In the genomic region with DNA sequence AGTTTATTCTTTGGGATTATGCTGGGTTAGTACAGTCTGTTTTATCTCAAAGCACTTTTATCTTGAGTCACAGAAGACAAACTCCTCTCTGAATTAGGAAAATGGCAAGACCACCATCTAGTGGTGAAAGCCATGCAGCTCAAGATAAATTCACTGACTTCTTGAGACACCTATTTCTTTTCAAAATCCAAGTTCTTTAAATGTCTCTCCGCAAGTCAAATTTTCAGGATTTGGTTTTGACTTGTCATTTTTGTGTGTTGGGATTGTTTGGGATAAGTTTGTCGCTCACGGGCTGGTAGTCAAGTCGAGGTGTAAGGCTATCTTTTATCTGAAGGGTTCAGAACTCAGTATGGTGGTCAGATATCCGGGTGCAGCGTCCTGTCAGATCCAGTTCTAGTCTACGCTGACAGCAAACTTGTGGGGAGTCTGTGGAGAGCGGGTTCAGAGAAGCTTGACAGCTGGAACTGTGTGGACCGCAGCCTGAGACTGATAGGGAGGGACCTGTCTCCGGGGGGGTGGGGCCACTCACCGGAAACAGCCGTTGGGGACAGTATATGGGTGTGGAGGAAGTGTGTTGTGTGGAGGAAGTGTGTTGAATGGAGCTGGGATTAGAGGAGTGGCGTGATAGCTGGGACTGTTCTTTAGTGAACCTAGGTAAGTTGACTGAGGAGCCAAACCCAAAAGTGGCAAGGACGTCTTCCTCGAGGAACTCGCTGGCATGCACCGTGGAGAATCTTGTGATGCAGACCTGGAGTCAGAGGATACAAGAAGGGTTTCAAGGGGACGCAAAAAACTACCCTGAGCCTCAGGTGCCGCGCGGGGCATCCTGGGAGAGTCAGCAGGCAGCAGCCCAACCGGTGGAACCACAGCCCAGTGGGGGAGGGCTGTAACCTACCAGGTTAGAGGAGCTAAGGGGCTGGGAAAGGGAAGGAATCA, we compare ENCODE assay signal across 8 mouse cellular contexts. TPM values are rescaled to one million over a fixed set of nuclear protein-coding genes. Genes with fewer than 3 reads are reported as not detected.
DNase-seq lines count a peak whose midpoint lies in the region; ATAC-seq and TF ChIP-seq lines count a peak whose summit lies in the region.

A gene (plus strand): TSS at position 564 of the 936 bp plus-strand sequence.

- H3K36me3 ChIP-seq in C2C12 (ENCODE audit: control insufficient read depth, insufficient read depth) = no peaks in the 10 kb centered on the region
- H3K36me3 ChIP-seq in embryonic facial prominence, embryonic 15.5 days = no peaks in the 10 kb centered on the region
- H3K36me3 ChIP-seq in heart, embryonic 10.5 days = no peaks in the 10 kb centered on the region
- H3K36me3 ChIP-seq in kidney, embryonic 14.5 days (ENCODE audit: control insufficient read depth, insufficient read depth, low read length) = no peaks in the 10 kb centered on the region
- no peaks in the 10 kb centered on the region for H3K36me3 ChIP-seq in limb, embryonic 14.5 days (ENCODE audit: control insufficient read depth, insufficient read depth, low read length)
- no peaks in the 10 kb centered on the region for H3K36me3 ChIP-seq in midbrain, embryonic 16.5 days (ENCODE audit: control insufficient read depth, insufficient read depth, low read length)
- H3K36me3 ChIP-seq in spleen, adult 2 months (ENCODE audit: control insufficient read depth, insufficient read depth, low read length) = no peaks in the 10 kb centered on the region

- H3K4me3 ChIP-seq in C2C12 (ENCODE audit: insufficient read depth, poor library complexity, severe bottlenecking) = peak within 1 kb of the TSS; percentile 38
- peak within 1 kb of the TSS; percentile 68 for H3K4me3 ChIP-seq in bone marrow macrophage, adult 2 months (ENCODE audit: insufficient read depth, low read length)
- H3K4me3 ChIP-seq in embryonic facial prominence, embryonic 15.5 days (replicated peaks) = peak within 1 kb of the TSS; percentile 48
- peak within 1 kb of the TSS; percentile 67 for H3K4me3 ChIP-seq in heart, embryonic 10.5 days
- H3K4me3 ChIP-seq in kidney, embryonic 14.5 days (ENCODE audit: low read length) = peak within 1 kb of the TSS; percentile 54
- peak within 1 kb of the TSS; percentile 44 for H3K4me3 ChIP-seq in limb, embryonic 14.5 days (replicated peaks; ENCODE audit: low read length)
- H3K4me3 ChIP-seq in midbrain, embryonic 16.5 days (ENCODE audit: low read depth, low read length) = peak within 1 kb of the TSS; percentile 53
- peak within 1 kb of the TSS; percentile 62 for H3K4me3 ChIP-seq in spleen, adult 2 months (ENCODE audit: extremely low read depth, insufficient read depth, insufficient read length)

- 1% methylated on average over 22 of the region's 22 CpGs for WGBS in embryonic facial prominence, embryonic 15.5 days
- under 1% methylated on average over 22 of the region's 22 CpGs for WGBS in heart, embryonic 10.5 days
- WGBS in kidney, embryonic 14.5 days = under 1% methylated on average over 22 of the region's 22 CpGs
- under 1% methylated on average over 22 of the region's 22 CpGs for WGBS in limb, embryonic 14.5 days
- under 1% methylated on average over 22 of the region's 22 CpGs for WGBS in midbrain, embryonic 16.5 days
- 1% methylated on average over 22 of the region's 22 CpGs for WGBS in spleen, adult 2 months

- H3K9me3 ChIP-seq in embryonic facial prominence, embryonic 15.5 days (replicated peaks) = no peaks in the 10 kb centered on the region
- H3K9me3 ChIP-seq in heart, embryonic 10.5 days = no peaks in the 10 kb centered on the region
- no peaks in the 10 kb centered on the region for H3K9me3 ChIP-seq in kidney, embryonic 14.5 days (ENCODE audit: control insufficient read depth, low read length)
- no peaks in the 10 kb centered on the region for H3K9me3 ChIP-seq in limb, embryonic 14.5 days (ENCODE audit: control insufficient read depth, low read length)
- H3K9me3 ChIP-seq in midbrain, embryonic 16.5 days (replicated peaks; ENCODE audit: control insufficient read depth, low read length, poor library complexity, severe bottlenecking) = no peaks in the 10 kb centered on the region

- H3K79me2 ChIP-seq in C2C12 (ENCODE audit: control insufficient read depth, insufficient read depth) = no peaks in the 10 kb centered on the region

- peak within 1 kb of the TSS; percentile 84 for H3K4me2 ChIP-seq in embryonic facial prominence, embryonic 15.5 days (replicated peaks)
- H3K4me2 ChIP-seq in kidney, embryonic 14.5 days (replicated peaks; ENCODE audit: low read depth, low read length) = peak within 1 kb of the TSS; percentile 84
- H3K4me2 ChIP-seq in limb, embryonic 14.5 days (replicated peaks; ENCODE audit: low read depth, low read length, severe bottlenecking) = peak within 1 kb of the TSS; percentile 89
- peak within 1 kb of the TSS; percentile 94 for H3K4me2 ChIP-seq in midbrain, embryonic 16.5 days (ENCODE audit: low read length)

- no peak for TF ChIP-seq POLR2A in bone marrow macrophage, adult 2 months (IDR thresholded peaks at IDR 0.05; ENCODE audit: borderline replicate concordance, low read depth, low read length)
- TF ChIP-seq POLR2A in limb, embryonic 14.5 days (IDR thresholded peaks at IDR 0.05; ENCODE audit: borderline replicate concordance, extremely low read depth, insufficient read depth, insufficient read length) = no peak
- peak; percentile 16; the same call in 1 of the 2 replicates for TF ChIP-seq POLR2A in spleen, adult 2 months (IDR thresholded peaks at IDR 0.05; ENCODE audit: low read depth, low read length)

- peak; percentile 91 for DNase-seq in heart, embryonic 10.5 days (ENCODE audit: low spot score)
- DNase-seq in limb, embryonic 14.5 days (ENCODE audit: low spot score) = peak; percentile 75
- peak; percentile 54 to 69 for DNase-seq in spleen, adult 2 months (ENCODE audit: low read depth in 1 of 2, low spot score in 2 of 2)

- H3K27ac ChIP-seq in bone marrow macrophage, adult 2 months (ENCODE audit: insufficient read depth, low read depth, low read length) = peak within 1 kb of the TSS; percentile 67
- H3K27ac ChIP-seq in embryonic facial prominence, embryonic 15.5 days (replicated peaks) = peak within 1 kb of the TSS; percentile 83
- H3K27ac ChIP-seq in heart, embryonic 10.5 days = peak within 1 kb of the TSS; percentile 89
- H3K27ac ChIP-seq in kidney, embryonic 14.5 days (ENCODE audit: low read depth, low read length) = peak within 1 kb of the TSS; percentile 78
- H3K27ac ChIP-seq in limb, embryonic 14.5 days (replicated peaks; ENCODE audit: low read depth, low read length) = peak within 1 kb of the TSS; percentile 44
- peak within 1 kb of the TSS; percentile 69 for H3K27ac ChIP-seq in midbrain, embryonic 16.5 days (ENCODE audit: low read length)
- peak within 1 kb of the TSS; percentile 67 for H3K27ac ChIP-seq in spleen, adult 2 months (ENCODE audit: insufficient read depth, low read length)

- no peaks in the 10 kb centered on the region for H3K27me3 ChIP-seq in C2C12 (ENCODE audit: control insufficient read depth, insufficient read depth, insufficient read length)
- no peaks in the 10 kb centered on the region for H3K27me3 ChIP-seq in embryonic facial prominence, embryonic 15.5 days
- H3K27me3 ChIP-seq in heart, embryonic 10.5 days (ENCODE audit: insufficient read depth, poor library complexity, severe bottlenecking) = no peaks in the 10 kb centered on the region
- H3K27me3 ChIP-seq in kidney, embryonic 14.5 days (ENCODE audit: control insufficient read depth, insufficient read depth, low read length) = no peaks in the 10 kb centered on the region
- H3K27me3 ChIP-seq in limb, embryonic 14.5 days (ENCODE audit: control insufficient read depth, insufficient read depth, low read length) = no peaks in the 10 kb centered on the region
- H3K27me3 ChIP-seq in midbrain, embryonic 16.5 days (ENCODE audit: control insufficient read depth, insufficient read depth, low read depth, low read length) = no peaks in the 10 kb centered on the region
- no peaks in the 10 kb centered on the region for H3K27me3 ChIP-seq in spleen, adult 2 months (ENCODE audit: control insufficient read depth, insufficient read depth, low read length)

- H3K79me3 ChIP-seq in C2C12 (ENCODE audit: low read depth) = peaks cover 2% of the 10 kb centered on the region

- no peak for TF ChIP-seq CTCF in C2C12 (IDR thresholded peaks at IDR 0.05; ENCODE audit: control insufficient read depth, insufficient read depth, insufficient read length)
- TF ChIP-seq CTCF in bone marrow macrophage, adult 2 months (IDR thresholded peaks at IDR 0.05; ENCODE audit: low read depth, low read length) = no peak
- no peak for TF ChIP-seq CTCF in spleen, adult 2 months (IDR thresholded peaks at IDR 0.05; ENCODE audit: extremely low read depth, insufficient read depth, insufficient read length, insufficient replicate concordance)

- peak within 1 kb of the TSS; percentile 26; the same call in 1 of the 2 replicates for H3K9ac ChIP-seq in embryonic facial prominence, embryonic 15.5 days
- H3K9ac ChIP-seq in kidney, embryonic 14.5 days (ENCODE audit: low read depth, low read length) = peak within 1 kb of the TSS; percentile 53; the same call in 1 of the 2 replicates
- peak within 1 kb of the TSS; percentile 60 for H3K9ac ChIP-seq in limb, embryonic 14.5 days (ENCODE audit: low read depth, low read length, severe bottlenecking)
- H3K9ac ChIP-seq in midbrain, embryonic 16.5 days (ENCODE audit: low read depth, low read length) = peak within 1 kb of the TSS; percentile 73

- H3ac ChIP-seq in C2C12 (ENCODE audit: control insufficient read depth, insufficient read length, low read depth) = peak within 1 kb of the TSS; percentile 70

- H3K4me1 ChIP-seq in bone marrow macrophage, adult 2 months (ENCODE audit: control insufficient read depth, insufficient read depth, low read length) = peaks cover 5% of the 10 kb centered on the region
- no peaks in the 10 kb centered on the region for H3K4me1 ChIP-seq in embryonic facial prominence, embryonic 15.5 days
- peaks cover 6% of the 10 kb centered on the region for H3K4me1 ChIP-seq in heart, embryonic 10.5 days
- no peaks in the 10 kb centered on the region for H3K4me1 ChIP-seq in kidney, embryonic 14.5 days (ENCODE audit: control insufficient read depth, insufficient read depth, low read length)
- H3K4me1 ChIP-seq in limb, embryonic 14.5 days (ENCODE audit: control insufficient read depth, insufficient read depth, low read length) = peaks cover 2% of the 10 kb centered on the region; the same call in 1 of the 2 replicates
- H3K4me1 ChIP-seq in midbrain, embryonic 16.5 days (ENCODE audit: control insufficient read depth, insufficient read depth, low read length) = peaks cover 6% of the 10 kb centered on the region
- peaks cover 3% of the 10 kb centered on the region; the same call in 1 of the 2 replicates for H3K4me1 ChIP-seq in spleen, adult 2 months (ENCODE audit: control insufficient read depth, insufficient read depth, insufficient read length)

- peak; percentile 96 for ATAC-seq in embryonic facial prominence, embryonic 15.5 days (ENCODE audit: insufficient number of reproducible peaks, low FRiP score, low TSS enrichment, low read depth)
- peak; percentile 100 for ATAC-seq in kidney, embryonic 14.5 days (ENCODE audit: low FRiP score, low TSS enrichment)
- ATAC-seq in limb, embryonic 14.5 days (ENCODE audit: low FRiP score, low read depth) = peak; percentile 93
- peak; percentile 99 for ATAC-seq in midbrain, embryonic 16.5 days

RNA-seq across cellular contexts. Expression of the gene that starts here (rescaled TPM):
- polyA plus RNA-seq in C2C12 (2012; fragmentation: generic; extraction: Trizol) = 0.97 TPM
- 2.7 and 3.8 TPM in 2 replicates for polyA plus RNA-seq in bone marrow macrophage, adult 2 months (2012; ENCODE audit: insufficient read depth, insufficient read length, missing spikeins)
- 4.6 and 5.6 TPM in 2 replicates for polyA plus RNA-seq in embryonic facial prominence, embryonic 15.5 days (2015; fragmentation: Nextera tagmentation; extraction: Ambion mirVana)
- 3.8 and 3.9 TPM in 2 replicates for polyA plus RNA-seq in heart, embryonic 10.5 days (2016; fragmentation: Nextera tagmentation; extraction: Ambion mirVana)
- polyA plus RNA-seq in kidney, embryonic 14.5 days (2014; fragmentation: Nextera tagmentation; extraction: Ambion mirVana) = 5.8 and 6.9 TPM in 2 replicates
- 1.8 and 2.5 TPM in 2 replicates for polyA plus RNA-seq in limb, embryonic 14.5 days (2012; rRNA removed)
- 4.5 and 5.2 TPM in 2 replicates for polyA plus RNA-seq in limb, embryonic 14.5 days (2014; fragmentation: Nextera tagmentation; extraction: Ambion mirVana)
- 6.3 and 7.8 TPM in 2 replicates for polyA plus RNA-seq in midbrain, embryonic 16.5 days (2015; fragmentation: Nextera tagmentation; extraction: Ambion mirVana)
- polyA plus RNA-seq in spleen, adult 2 months (2012; rRNA removed) = 0.34 and 0.38 TPM in 2 replicates

Comparison
In these comparisons a context has a peak if more than half of its experiments do, and no peak if none do; other contexts are left out.
1. Peak in every context shown above with its lines: DNase-seq, ATAC-seq, H3K4me3 ChIP-seq and H3K27ac ChIP-seq.
2. Peak in DNase-seq, H3K4me3 ChIP-seq and H3K27ac ChIP-seq in spleen, adult 2 months; RNA of the gene not detected or under 1 TPM.